Mouse (Mus musculus) liver, adult 2 months (tissue): ENCODE measurements around the gene Prr5l. TPM values are rescaled to one million over a fixed set of nuclear protein-coding genes. Genes with fewer than 3 reads are reported as not detected.
"Not testable (repeated sequence)": the region's sequence is repeated elsewhere in the genome, so short reads cannot be mapped to it uniquely, and the experiment has no call there.

Experiments
- DNase-seq: peaks from one replicate; pipeline ENCODE4 v3.0.0-alpha.2; 2011; ENCODE audit warnings: low read depth, low spot score; ENCODE audit errors: extremely low read depth
- H3K27ac ChIP-seq: fragments of 200-500 bp; replicated peaks from 2 replicates; pipeline ENCODE4 v1.5.1; 2012; ENCODE audit warnings: low read depth, mild to moderate bottlenecking, control low read depth, inconsistent platforms, low read length; ENCODE audit not compliant: insufficient read depth
- H3K27me3 ChIP-seq: fragments of 200-500 bp; 2 replicates; pipeline ENCODE4 v1.6.1; 2012; ENCODE audit warnings: mild to moderate bottlenecking, moderate library complexity, low read length, inconsistent platforms; ENCODE audit not compliant: control insufficient read depth, insufficient read depth
- H3K36me3 ChIP-seq: fragments of 200-500 bp; 2 replicates; pipeline ENCODE4 v1.6.1; 2012; ENCODE audit warnings: low read length, inconsistent platforms; ENCODE audit not compliant: control insufficient read depth, insufficient read depth
- H3K4me1 ChIP-seq: fragments of 200-500 bp; 2 replicates; pipeline ENCODE4 v1.6.1; 2011; ENCODE audit warnings: low read length; ENCODE audit not compliant: control insufficient read depth, insufficient read depth
- H3K4me3 ChIP-seq: fragments of 200-500 bp; 2 replicates; pipeline ENCODE4 v1.5.1; 2011; ENCODE audit warnings: low read depth, mild to moderate bottlenecking, control low read depth, low read length, moderate library complexity; ENCODE audit not compliant: insufficient read depth
- H3K79me2 ChIP-seq: fragments of 200-500 bp; 2 replicates; pipeline ENCODE4 v1.6.1; 2012; ENCODE audit warnings: inconsistent platforms, mild to moderate bottlenecking, low read length, moderate library complexity; ENCODE audit not compliant: control insufficient read depth, insufficient read depth
- H3K9ac ChIP-seq: fragments of 200-500 bp; 2 replicates; pipeline ENCODE4 v1.6.1; 2012; ENCODE audit warnings: low read depth, mild to moderate bottlenecking, control low read depth, inconsistent platforms, low read length
- CTCF ChIP-seq: fragments of 200-500 bp; IDR thresholded peaks from 2 replicates; pipeline ENCODE4 v1.5.1; 2011; ENCODE audit warnings: low read depth, low read length, control low read depth
- POLR2A ChIP-seq: fragments of 200-500 bp; IDR thresholded peaks from 2 replicates; pipeline ENCODE4 v1.6.1; 2011; ENCODE audit warnings: low read length, control low read depth; ENCODE audit not compliant: insufficient read depth; ENCODE audit errors: extremely low read depth
- WGBS: fragments of 180-500 bp; shearing (Covaris S2); methylation state at CpG from one replicate; pipeline ENCODE4 v1.1.7; 2018; 5-methylcytosine and 5-hydroxymethylcytosine counted together
- polyA plus RNA-seq: library from polyadenylated mRNA; depleted of rRNA; stranded (reverse); fragments of >200 nt; gene quantifications from 2 replicates; pipeline ENCODE4 v1.2.3, GENCODE M21; 2012
- total RNA-seq: library from RNA; depleted of rRNA; stranded (reverse); fragments of >200 nt; gene quantifications from 2 replicates; pipeline ENCODE4 v1.2.3, GENCODE M21; 2014

Gene Prr5l
- total and polyA plus RNA-seq, 2 experiments = 0.72 to 1.4 TPM

GRCm38 (mm10) chr2:101754428-101754827, 128.4 kb downstream of the Prr5l start:
- Histone ChIP-seq H3K27ac (no peak overlapping the region), H3K27me3 (no peaks in the 10 kb centered on the region), H3K4me3 (no peak overlapping the region), H3K36me3 (no peaks in the 10 kb centered on the region), H3K79me2 (no peaks in the 10 kb centered on the region), H3K9ac (no peak overlapping the region), H3K4me1 (peaks cover 6% of the 10 kb centered on the region; the same call in 1 of the 2 replicates)
- DNase-seq = no peak
- TF ChIP-seq CTCF (no peak), POLR2A (no peak)
- WGBS = 89% methylated on average over 4 of the region's 4 CpGs

GRCm38 (mm10) chr2:101752979-101753378, 129.8 kb downstream of the Prr5l start:
- peak overlapping the region; percentile 25; the same call in 1 of the 2 replicates for H3K27ac ChIP-seq
- no peaks in the 10 kb centered on the region for H3K79me2 ChIP-seq
- no peak for DNase-seq
- TF ChIP-seq POLR2A = no peak
- TF ChIP-seq CTCF = no peak
- no peaks in the 10 kb centered on the region for H3K27me3 ChIP-seq
- peaks cover 6% of the 10 kb centered on the region; the same call in 1 of the 2 replicates for H3K4me1 ChIP-seq
- H3K4me3 ChIP-seq = no peak overlapping the region
- WGBS = 80% methylated on average over 6 of the region's 6 CpGs
- no peaks in the 10 kb centered on the region for H3K36me3 ChIP-seq
- no peak overlapping the region for H3K9ac ChIP-seq

GRCm38 (mm10) chr2:101752402-101752801, 130.4 kb downstream of the Prr5l start:
- Histone ChIP-seq H3K4me1 (peaks cover 6% of the 10 kb centered on the region; the same call in 1 of the 2 replicates), H3K27ac (peak overlapping the region; percentile 25; the same call in 1 of the 2 replicates), H3K27me3 (no peaks in the 10 kb centered on the region), H3K9ac (no peak overlapping the region), H3K4me3 (no peak overlapping the region), H3K79me2 (no peaks in the 10 kb centered on the region), H3K36me3 (no peaks in the 10 kb centered on the region)
- TF ChIP-seq CTCF = no peak
- TF ChIP-seq POLR2A = no peak
- WGBS = 76% methylated on average over 7 of the region's 7 CpGs
- DNase-seq = peak; percentile 14

- Histone ChIP-seq H3K4me3 (no peak overlapping the region), H3K27me3 (no peaks in the 10 kb centered on the region), H3K27ac (peak overlapping the region; percentile 62), H3K9ac (no peak overlapping the region), H3K36me3 (no peaks in the 10 kb centered on the region), H3K4me1 (peaks cover 6% of the 10 kb centered on the region; the same call in 1 of the 2 replicates), H3K79me2 (no peaks in the 10 kb centered on the region)
- no peak for DNase-seq
- TF ChIP-seq CTCF (no peak), POLR2A (no peak)
- WGBS = 74% methylated on average over 4 of the region's 4 CpGs
These were observed 131.4 kb downstream of the Prr5l start for GRCm38 (mm10) chr2:101751236-101751922.

GRCm38 (mm10) chr2:101746537-101746936, 136.3 kb downstream of the Prr5l start:
- DNase-seq = no peak
- Histone ChIP-seq H3K27ac (no peak overlapping the region), H3K79me2 (no peaks in the 10 kb centered on the region), H3K27me3 (no peaks in the 10 kb centered on the region), H3K4me1 (peaks cover 2% of the 10 kb centered on the region; the same call in 1 of the 2 replicates), H3K36me3 (no peaks in the 10 kb centered on the region), H3K9ac (no peak overlapping the region), H3K4me3 (no peak overlapping the region)
- WGBS = 94% methylated on average over 7 of the region's 7 CpGs
- TF ChIP-seq CTCF (no peak), POLR2A (no peak)

- H3K9ac ChIP-seq, H3K4me1 ChIP-seq, H3K79me2 ChIP-seq, H3K27ac ChIP-seq, H3K36me3 ChIP-seq, H3K4me3 ChIP-seq, H3K27me3 ChIP-seq, DNase-seq: not testable (repeated sequence)
- WGBS = 76% methylated on average over 2 of the region's 2 CpGs
These were observed 137.2 kb downstream of the Prr5l start for GRCm38 (mm10) chr2:101745656-101746055.
